Mouse (Mus musculus): ENCODE results near the gene Cdca7l. TPM values are rescaled to one million over a fixed set of nuclear protein-coding genes. Genes with fewer than 3 reads are reported as not detected.
"Not testable (repeated sequence)": the region's sequence is repeated elsewhere in the genome, so short reads cannot be mapped to it uniquely, and the experiment has no call there.

The Cdca7l gene
- 25.0 and 30.5 TPM in 2 replicates for polyA plus RNA-seq (2015; fragmentation: Nextera tagmentation; extraction: Ambion mirVana)

- not testable (repeated sequence) for H3K4me3 ChIP-seq (replicated peaks); H3K27me3 ChIP-seq; ATAC-seq (ENCODE audit: low read depth); H3K9me3 ChIP-seq (replicated peaks); H3K4me2 ChIP-seq; H3K9ac ChIP-seq; H3K4me1 ChIP-seq (replicated peaks); DNase-seq; H3K36me3 ChIP-seq; H3K27ac ChIP-seq
- 89% methylated on average over 1 of the region's 6 CpGs for WGBS (ENCODE audit: insufficient replicate concordance)
Measured at GRCm38 (mm10) chr12:117803989-117804388, at the start of gene Cdca7l. TSS of gene Cdca7l (plus strand) at chr12:117804289.

- no peak overlapping the region for H3K27ac ChIP-seq
- no peaks in the 10 kb centered on the region for H3K9me3 ChIP-seq (replicated peaks)
- H3K4me2 ChIP-seq, result no peak overlapping the region
- H3K4me1 ChIP-seq (replicated peaks), result no peaks in the 10 kb centered on the region
- H3K27me3 ChIP-seq, result no peaks in the 10 kb centered on the region
- no peaks in the 10 kb centered on the region for H3K36me3 ChIP-seq
- H3K4me3 ChIP-seq (replicated peaks), result no peak overlapping the region
- DNase-seq (no peak), ATAC-seq (ENCODE audit: low read depth) (no peak)
- H3K9ac ChIP-seq, result no peak overlapping the region
- WGBS (ENCODE audit: insufficient replicate concordance), result 29% methylated on average over 7 of the region's 7 CpGs
Measured at GRCm38 (mm10) chr12:117756010-117756409, 48.1 kb upstream of the Cdca7l start.

- H3K27ac ChIP-seq, result no peak overlapping the region
- no peaks in the 10 kb centered on the region for H3K4me1 ChIP-seq (replicated peaks)
- H3K4me2 ChIP-seq, result no peak overlapping the region
- no peaks in the 10 kb centered on the region for H3K36me3 ChIP-seq
- H3K9ac ChIP-seq, result no peak overlapping the region
- 59% methylated on average over 5 of the region's 5 CpGs for WGBS (ENCODE audit: insufficient replicate concordance)
- DNase-seq (no peak), ATAC-seq (ENCODE audit: low read depth) (no peak)
- H3K4me3 ChIP-seq (replicated peaks), result no peak overlapping the region
- no peaks in the 10 kb centered on the region for H3K9me3 ChIP-seq (replicated peaks)
- H3K27me3 ChIP-seq, result no peaks in the 10 kb centered on the region
Measured at GRCm38 (mm10) chr12:117760373-117760772, 43.7 kb upstream of the Cdca7l start.

GRCm38 (mm10) chr12:117760846-117761245, 43.2 kb upstream of the Cdca7l start:
- Histone ChIP-seq H3K9me3 (replicated peaks) (no peaks in the 10 kb centered on the region), H3K4me1 (replicated peaks) (no peaks in the 10 kb centered on the region), H3K4me3 (replicated peaks) (no peak overlapping the region), H3K36me3 (no peaks in the 10 kb centered on the region), H3K27me3 (no peaks in the 10 kb centered on the region), H3K9ac (no peak overlapping the region), H3K27ac (no peak overlapping the region), H3K4me2 (no peak overlapping the region)
- ATAC-seq (ENCODE audit: low read depth), result no peak
- no peak for DNase-seq

GRCm38 (mm10) chr12:117761698-117762097, 42.4 kb upstream of the Cdca7l start:
- Histone ChIP-seq H3K4me3 (replicated peaks) (no peak overlapping the region), H3K27me3 (no peaks in the 10 kb centered on the region), H3K36me3 (no peaks in the 10 kb centered on the region), H3K4me2 (no peak overlapping the region), H3K27ac (no peak overlapping the region), H3K4me1 (replicated peaks) (no peaks in the 10 kb centered on the region), H3K9ac (no peak overlapping the region), H3K9me3 (replicated peaks) (no peaks in the 10 kb centered on the region)
- ATAC-seq (ENCODE audit: low read depth) (no peak), DNase-seq (no peak)
- WGBS (ENCODE audit: insufficient replicate concordance), result 32% methylated on average over 1 of the region's 1 CpGs

GRCm38 (mm10) chr12:117763247-117763646, 40.8 kb upstream of the Cdca7l start:
- ATAC-seq (ENCODE audit: low read depth) (peak; percentile 41; the same call in 1 of the 2 replicates), DNase-seq (no peak)
- no peak overlapping the region for H3K27ac ChIP-seq
- no peak overlapping the region for H3K9ac ChIP-seq
- no peak overlapping the region for H3K4me2 ChIP-seq
- H3K36me3 ChIP-seq, result no peaks in the 10 kb centered on the region
- H3K27me3 ChIP-seq, result no peaks in the 10 kb centered on the region
- no peaks in the 10 kb centered on the region for H3K9me3 ChIP-seq (replicated peaks)
- no peak overlapping the region for H3K4me3 ChIP-seq (replicated peaks)
- WGBS (ENCODE audit: insufficient replicate concordance), result 53% methylated on average over 3 of the region's 3 CpGs
- no peaks in the 10 kb centered on the region for H3K4me1 ChIP-seq (replicated peaks)

- H3K4me2 ChIP-seq, result no peak overlapping the region
- peak; percentile 57 for DNase-seq
- H3K4me3 ChIP-seq (replicated peaks), result no peak overlapping the region
- no peaks in the 10 kb centered on the region for H3K27me3 ChIP-seq
- H3K36me3 ChIP-seq, result no peaks in the 10 kb centered on the region
- no peak overlapping the region for H3K27ac ChIP-seq
- no peaks in the 10 kb centered on the region for H3K9me3 ChIP-seq (replicated peaks)
- peak; percentile 37; the same call in 1 of the 2 replicates for ATAC-seq (ENCODE audit: low read depth)
- no peaks in the 10 kb centered on the region for H3K4me1 ChIP-seq (replicated peaks)
- 5% methylated on average over 7 of the region's 7 CpGs for WGBS (ENCODE audit: insufficient replicate concordance)
- no peak overlapping the region for H3K9ac ChIP-seq
Measured at GRCm38 (mm10) chr12:117764839-117765238, 39.2 kb upstream of the Cdca7l start.

GRCm38 (mm10) chr12:117769113-117769512, 35.0 kb upstream of the Cdca7l start:
- 12% methylated on average over 5 of the region's 5 CpGs for WGBS (ENCODE audit: insufficient replicate concordance)
- Histone ChIP-seq H3K27ac (no peak overlapping the region), H3K4me3 (replicated peaks) (no peak overlapping the region), H3K9me3 (replicated peaks) (no peaks in the 10 kb centered on the region), H3K36me3 (no peaks in the 10 kb centered on the region), H3K9ac (no peak overlapping the region), H3K4me1 (replicated peaks) (no peaks in the 10 kb centered on the region), H3K27me3 (no peaks in the 10 kb centered on the region), H3K4me2 (no peak overlapping the region)
- ATAC-seq (ENCODE audit: low read depth) (no peak), DNase-seq (peak; percentile 23)

- no peak overlapping the region for H3K4me3 ChIP-seq (replicated peaks)
- H3K27me3 ChIP-seq, result no peaks in the 10 kb centered on the region
- H3K4me2 ChIP-seq, result no peak overlapping the region
- H3K27ac ChIP-seq, result no peak overlapping the region
- 32% methylated on average over 2 of the region's 2 CpGs for WGBS (ENCODE audit: insufficient replicate concordance)
- H3K9me3 ChIP-seq (replicated peaks), result no peaks in the 10 kb centered on the region
- DNase-seq (no peak), ATAC-seq (ENCODE audit: low read depth) (no peak)
- no peaks in the 10 kb centered on the region for H3K36me3 ChIP-seq
- H3K4me1 ChIP-seq (replicated peaks), result no peaks in the 10 kb centered on the region
- H3K9ac ChIP-seq, result no peak overlapping the region
Measured at GRCm38 (mm10) chr12:117770211-117770610, 33.9 kb upstream of the Cdca7l start.

GRCm38 (mm10) chr12:117771156-117771555, 32.9 kb upstream of the Cdca7l start:
- ATAC-seq (ENCODE audit: low read depth) (no peak), DNase-seq (no peak)
- H3K36me3 ChIP-seq, result no peaks in the 10 kb centered on the region
- H3K27me3 ChIP-seq, result no peaks in the 10 kb centered on the region
- H3K4me1 ChIP-seq (replicated peaks), result no peaks in the 10 kb centered on the region
- no peaks in the 10 kb centered on the region for H3K9me3 ChIP-seq (replicated peaks)
- H3K27ac ChIP-seq, result no peak overlapping the region
- no peak overlapping the region for H3K9ac ChIP-seq
- 79% methylated on average over 4 of the region's 4 CpGs for WGBS (ENCODE audit: insufficient replicate concordance)
- H3K4me2 ChIP-seq, result no peak overlapping the region
- no peak overlapping the region for H3K4me3 ChIP-seq (replicated peaks)

- Histone ChIP-seq H3K9ac (no peak overlapping the region), H3K9me3 (replicated peaks) (no peaks in the 10 kb centered on the region), H3K27ac (no peak overlapping the region), H3K4me3 (replicated peaks) (no peak overlapping the region), H3K36me3 (no peaks in the 10 kb centered on the region), H3K4me1 (replicated peaks) (no peaks in the 10 kb centered on the region), H3K27me3 (no peaks in the 10 kb centered on the region), H3K4me2 (no peak overlapping the region)
- 2% methylated on average over 2 of the region's 2 CpGs for WGBS (ENCODE audit: insufficient replicate concordance)
- ATAC-seq (ENCODE audit: low read depth), result no peak
- no peak for DNase-seq
Measured at GRCm38 (mm10) chr12:117772638-117773037, 31.5 kb upstream of the Cdca7l start.

- Histone ChIP-seq H3K9ac (no peak overlapping the region), H3K4me3 (replicated peaks) (no peak overlapping the region), H3K36me3 (no peaks in the 10 kb centered on the region), H3K9me3 (replicated peaks) (no peaks in the 10 kb centered on the region), H3K4me1 (replicated peaks) (no peaks in the 10 kb centered on the region), H3K27me3 (no peaks in the 10 kb centered on the region), H3K4me2 (no peak overlapping the region), H3K27ac (no peak overlapping the region)
- no peak for ATAC-seq (ENCODE audit: low read depth)
- DNase-seq, result no peak
- WGBS (ENCODE audit: insufficient replicate concordance), result 47% methylated on average over 5 of the region's 5 CpGs
Measured at GRCm38 (mm10) chr12:117776841-117777240, 27.2 kb upstream of the Cdca7l start.

Data from liver, embryonic 13.5 days (tissue).